Mouse (Mus musculus) neural tube, embryonic 13.5 days (tissue): ENCODE measurements around the gene Cmip. TPM values are rescaled to one million over a fixed set of nuclear protein-coding genes. Genes with fewer than 3 reads are reported as not detected.

Experiments
- microRNA-seq: library from miRNA; unstranded; fragments of <30 nt; microRNA quantifications from one replicate; pipeline ENCODE4, GENCODE M21; 2016
- polyA plus RNA-seq: library from polyadenylated mRNA; unstranded; fragments of >200 nt; fragmentation: Nextera tagmentation; extraction: Ambion mirVana; gene quantifications from 2 replicates; pipeline ENCODE4 v1.2.1, GENCODE M21; 2015

Gene Cmip
- polyA plus RNA-seq, 1 experiment from 2014 or later, result 115 TPM

Small RNAs within 50 kb of the gene (microRNA-seq; reads per million reads assigned to microRNA genes)
- gene Mir7077 (not detected), gene Mir7078 (not detected)

Other genes starting within 250 kb of the Cmip start
- 0.10 TPM in 1 of 2 replicates, not detected in the other for gene Pkd1l2, start 174.6 kb upstream of the Cmip start, polyA plus RNA-seq
- gene Bco1, start 161.2 kb upstream of the Cmip start, polyA plus RNA-seq, result 0.29 and 0.54 TPM in 2 replicates
- gene Gan, start 98.9 kb upstream of the Cmip start, polyA plus RNA-seq, result 2.4 and 2.6 TPM in 2 replicates
- gene Plcg2, start 241.2 kb downstream of the Cmip start, polyA plus RNA-seq, result 1.1 and 2.1 TPM in 2 replicates